Mouse (Mus musculus): ENCODE measurements around the gene March6. TPM values are rescaled to one million over a fixed set of nuclear protein-coding genes. Genes with fewer than 3 reads are reported as not detected.
A peak's percentile ranks its signal among the peaks of the same experiment; 100 is the strongest.

The March6 gene
- polyA plus RNA-seq, 1 experiment from 2014 or later = 35.5 TPM

GRCm38 (mm10) chr15:31442698-31443097 lies 88.2 kb downstream of the March6 start:
- no peak overlapping the region for H3K9ac ChIP-seq (ENCODE audit: low read depth, low read length)
- DNase-seq (ENCODE audit: low spot score) = no peak
- H3K4me2 ChIP-seq (ENCODE audit: low read depth, low read length) = no peak overlapping the region
- no peaks in the 10 kb centered on the region for H3K4me1 ChIP-seq (ENCODE audit: control insufficient read depth, insufficient read depth, low read length)
- no peak overlapping the region for H3K4me3 ChIP-seq (ENCODE audit: low read depth, low read length)
- H3K27me3 ChIP-seq (replicated peaks; ENCODE audit: control insufficient read depth, insufficient read depth, low read length) = no peaks in the 10 kb centered on the region
- H3K9me3 ChIP-seq (ENCODE audit: control insufficient read depth, low read length) = no peaks in the 10 kb centered on the region
- WGBS = 89% methylated on average over 4 of the region's 4 CpGs
- ATAC-seq (ENCODE audit: low read depth) = no peak
- no peaks in the 10 kb centered on the region for H3K36me3 ChIP-seq (ENCODE audit: control insufficient read depth, insufficient read depth, low read length)
- no peak overlapping the region for H3K27ac ChIP-seq (replicated peaks; ENCODE audit: low read depth, low read length)

GRCm38 (mm10) chr15:31441996-31442395 lies 88.9 kb downstream of the March6 start:
- DNase-seq (ENCODE audit: low spot score) (no peak), ATAC-seq (ENCODE audit: low read depth) (no peak)
- WGBS = 80% methylated on average over 6 of the region's 6 CpGs
- no peaks in the 10 kb centered on the region for H3K4me1 ChIP-seq (ENCODE audit: control insufficient read depth, insufficient read depth, low read length)
- no peaks in the 10 kb centered on the region for H3K36me3 ChIP-seq (ENCODE audit: control insufficient read depth, insufficient read depth, low read length)
- no peak overlapping the region for H3K9ac ChIP-seq (ENCODE audit: low read depth, low read length)
- H3K27me3 ChIP-seq (replicated peaks; ENCODE audit: control insufficient read depth, insufficient read depth, low read length) = no peaks in the 10 kb centered on the region
- H3K9me3 ChIP-seq (ENCODE audit: control insufficient read depth, low read length) = no peaks in the 10 kb centered on the region
- H3K4me3 ChIP-seq (ENCODE audit: low read depth, low read length) = no peak overlapping the region
- no peak overlapping the region for H3K27ac ChIP-seq (replicated peaks; ENCODE audit: low read depth, low read length)
- H3K4me2 ChIP-seq (ENCODE audit: low read depth, low read length) = no peak overlapping the region

- Histone ChIP-seq H3K4me3 (ENCODE audit: low read depth, low read length) (no peak overlapping the region), H3K9me3 (ENCODE audit: control insufficient read depth, low read length) (no peaks in the 10 kb centered on the region), H3K27me3 (replicated peaks; ENCODE audit: control insufficient read depth, insufficient read depth, low read length) (no peaks in the 10 kb centered on the region), H3K9ac (ENCODE audit: low read depth, low read length) (no peak overlapping the region), H3K4me2 (ENCODE audit: low read depth, low read length) (no peak overlapping the region), H3K36me3 (ENCODE audit: control insufficient read depth, insufficient read depth, low read length) (no peaks in the 10 kb centered on the region), H3K27ac (replicated peaks; ENCODE audit: low read depth, low read length) (no peak overlapping the region), H3K4me1 (ENCODE audit: control insufficient read depth, insufficient read depth, low read length) (no peaks in the 10 kb centered on the region)
- 66% methylated on average over 2 of the region's 2 CpGs for WGBS
- DNase-seq (ENCODE audit: low spot score) (no peak), ATAC-seq (ENCODE audit: low read depth) (no peak)
Measured at GRCm38 (mm10) chr15:31436811-31437210, 94.0 kb downstream of the March6 start.

- Histone ChIP-seq H3K36me3 (ENCODE audit: control insufficient read depth, insufficient read depth, low read length) (no peaks in the 10 kb centered on the region), H3K4me1 (ENCODE audit: control insufficient read depth, insufficient read depth, low read length) (no peaks in the 10 kb centered on the region), H3K4me2 (ENCODE audit: low read depth, low read length) (no peak overlapping the region), H3K4me3 (ENCODE audit: low read depth, low read length) (no peak overlapping the region), H3K27me3 (replicated peaks; ENCODE audit: control insufficient read depth, insufficient read depth, low read length) (no peaks in the 10 kb centered on the region), H3K9me3 (ENCODE audit: control insufficient read depth, low read length) (no peaks in the 10 kb centered on the region), H3K27ac (replicated peaks; ENCODE audit: low read depth, low read length) (no peak overlapping the region), H3K9ac (ENCODE audit: low read depth, low read length) (no peak overlapping the region)
- no peak for ATAC-seq (ENCODE audit: low read depth)
- no peak for DNase-seq (ENCODE audit: low spot score)
- WGBS = 56% methylated on average over 1 of the region's 1 CpGs
Measured at GRCm38 (mm10) chr15:31436083-31436482, 94.8 kb downstream of the March6 start.

- H3K4me1 ChIP-seq (ENCODE audit: control insufficient read depth, insufficient read depth, low read length) = no peaks in the 10 kb centered on the region
- no peak for ATAC-seq (ENCODE audit: low read depth)
Measured at GRCm38 (mm10) chr15:31433768-31434167, 97.1 kb downstream of the March6 start.

GRCm38 (mm10) chr15:31431847-31432246 lies 99.0 kb downstream of the March6 start:
- no peaks in the 10 kb centered on the region for H3K27me3 ChIP-seq (replicated peaks; ENCODE audit: control insufficient read depth, insufficient read depth, low read length)
- H3K4me1 ChIP-seq (ENCODE audit: control insufficient read depth, insufficient read depth, low read length) = no peaks in the 10 kb centered on the region
- H3K27ac ChIP-seq (replicated peaks; ENCODE audit: low read depth, low read length) = no peak overlapping the region
- DNase-seq (ENCODE audit: low spot score) = peak; percentile 55
- no peaks in the 10 kb centered on the region for H3K36me3 ChIP-seq (ENCODE audit: control insufficient read depth, insufficient read depth, low read length)
- no peak overlapping the region for H3K9ac ChIP-seq (ENCODE audit: low read depth, low read length)
- 71% methylated on average over 8 of the region's 8 CpGs for WGBS
- no peaks in the 10 kb centered on the region for H3K9me3 ChIP-seq (ENCODE audit: control insufficient read depth, low read length)
- H3K4me2 ChIP-seq (ENCODE audit: low read depth, low read length) = no peak overlapping the region
- H3K4me3 ChIP-seq (ENCODE audit: low read depth, low read length) = no peak overlapping the region
- ATAC-seq (ENCODE audit: low read depth) = peak; percentile 65; the same call in 1 of the 2 replicates

More at GRCm38 (mm10) chr15:31433768-31434167, 97.1 kb downstream of the March6 start:
- H3K9me3 ChIP-seq (ENCODE audit: control insufficient read depth, low read length) = no peaks in the 10 kb centered on the region
- no peak overlapping the region for H3K4me3 ChIP-seq (ENCODE audit: low read depth, low read length)
- H3K27ac ChIP-seq (replicated peaks; ENCODE audit: low read depth, low read length) = no peak overlapping the region
- no peak overlapping the region for H3K4me2 ChIP-seq (ENCODE audit: low read depth, low read length)
- no peak overlapping the region for H3K9ac ChIP-seq (ENCODE audit: low read depth, low read length)
- no peak for DNase-seq (ENCODE audit: low spot score)
- no peaks in the 10 kb centered on the region for H3K27me3 ChIP-seq (replicated peaks; ENCODE audit: control insufficient read depth, insufficient read depth, low read length)
- WGBS = 78% methylated on average over 7 of the region's 7 CpGs
- H3K36me3 ChIP-seq (ENCODE audit: control insufficient read depth, insufficient read depth, low read length) = no peaks in the 10 kb centered on the region

- Histone ChIP-seq H3K27ac (replicated peaks; ENCODE audit: low read depth, low read length) (no peak overlapping the region), H3K4me2 (ENCODE audit: low read depth, low read length) (no peak overlapping the region), H3K36me3 (ENCODE audit: control insufficient read depth, insufficient read depth, low read length) (no peaks in the 10 kb centered on the region), H3K4me1 (ENCODE audit: control insufficient read depth, insufficient read depth, low read length) (no peaks in the 10 kb centered on the region), H3K27me3 (replicated peaks; ENCODE audit: control insufficient read depth, insufficient read depth, low read length) (no peaks in the 10 kb centered on the region; the same call in 1 of the 2 replicates), H3K9me3 (ENCODE audit: control insufficient read depth, low read length) (no peaks in the 10 kb centered on the region), H3K9ac (ENCODE audit: low read depth, low read length) (no peak overlapping the region), H3K4me3 (ENCODE audit: low read depth, low read length) (no peak overlapping the region)
- ATAC-seq (ENCODE audit: low read depth) = no peak
- no peak for DNase-seq (ENCODE audit: low spot score)
- 65% methylated on average over 2 of the region's 2 CpGs for WGBS
Measured at GRCm38 (mm10) chr15:31430014-31430413, 100.8 kb downstream of the March6 start.

- Histone ChIP-seq H3K4me1 (ENCODE audit: control insufficient read depth, insufficient read depth, low read length) (no peaks in the 10 kb centered on the region), H3K4me2 (ENCODE audit: low read depth, low read length) (no peak overlapping the region), H3K9me3 (ENCODE audit: control insufficient read depth, low read length) (no peaks in the 10 kb centered on the region), H3K9ac (ENCODE audit: low read depth, low read length) (no peak overlapping the region), H3K27me3 (replicated peaks; ENCODE audit: control insufficient read depth, insufficient read depth, low read length) (no peaks in the 10 kb centered on the region; the same call in 1 of the 2 replicates), H3K36me3 (ENCODE audit: control insufficient read depth, insufficient read depth, low read length) (no peaks in the 10 kb centered on the region), H3K4me3 (ENCODE audit: low read depth, low read length) (no peak overlapping the region), H3K27ac (replicated peaks; ENCODE audit: low read depth, low read length) (no peak overlapping the region)
- ATAC-seq (ENCODE audit: low read depth) (no peak), DNase-seq (ENCODE audit: low spot score) (no peak)
- WGBS = 71% methylated on average over 7 of the region's 7 CpGs
Measured at GRCm38 (mm10) chr15:31429429-31429828, 101.4 kb downstream of the March6 start.

- Histone ChIP-seq H3K36me3 (ENCODE audit: control insufficient read depth, insufficient read depth, low read length) (no peaks in the 10 kb centered on the region), H3K9me3 (ENCODE audit: control insufficient read depth, low read length) (no peaks in the 10 kb centered on the region), H3K27me3 (replicated peaks; ENCODE audit: control insufficient read depth, insufficient read depth, low read length) (no peaks in the 10 kb centered on the region; the same call in 1 of the 2 replicates), H3K27ac (replicated peaks; ENCODE audit: low read depth, low read length) (no peak overlapping the region), H3K9ac (ENCODE audit: low read depth, low read length) (no peak overlapping the region), H3K4me2 (ENCODE audit: low read depth, low read length) (no peak overlapping the region), H3K4me3 (ENCODE audit: low read depth, low read length) (no peak overlapping the region), H3K4me1 (ENCODE audit: control insufficient read depth, insufficient read depth, low read length) (no peaks in the 10 kb centered on the region)
- no peak for ATAC-seq (ENCODE audit: low read depth)
- WGBS = 40% methylated on average over 12 of the region's 12 CpGs
- DNase-seq (ENCODE audit: low spot score) = peak; percentile 48
Measured at GRCm38 (mm10) chr15:31428571-31428970, 102.3 kb downstream of the March6 start.
